Mouse (Mus musculus) erythroblast, embryonic 14.5 days (primary cell): ENCODE data around the gene Supv3l1. TPM values are rescaled to one million over a fixed set of nuclear protein-coding genes. Genes with fewer than 3 reads are reported as not detected.
A peak's percentile ranks its signal among the peaks of the same experiment; 100 is the strongest.
"Not testable (repeated sequence)": the region's sequence is repeated elsewhere in the genome, so short reads cannot be mapped to it uniquely, and the experiment has no call there.

Source experiments
- H3K27me3 ChIP-seq: 2 replicates; pipeline ENCODE4 v1.6.1; 2012; ENCODE audit warnings: inconsistent platforms; ENCODE audit not compliant: control insufficient read depth
- H3K36me3 ChIP-seq: 2 replicates; pipeline ENCODE4 v1.6.1; 2012; ENCODE audit warnings: mild to moderate bottlenecking, inconsistent platforms; ENCODE audit not compliant: control insufficient read depth
- H3K4me1 ChIP-seq: 2 replicates; pipeline ENCODE4 v1.6.1; 2012; ENCODE audit warnings: inconsistent platforms; ENCODE audit not compliant: control insufficient read depth
- H3K4me3 ChIP-seq: replicated peaks from 2 replicates; pipeline ENCODE3; 2012; ENCODE audit warnings: moderate library complexity, mild to moderate bottlenecking, inconsistent platforms
- H3K9me3 ChIP-seq: 2 replicates; pipeline ENCODE4 v1.6.1; 2012; ENCODE audit warnings: low read length, inconsistent platforms, mixed read lengths; ENCODE audit not compliant: control insufficient read depth
- GATA1 ChIP-seq: IDR thresholded peaks from 2 replicates; pipeline ENCODE4 v1.6.1; 2012; ENCODE audit warnings: low read length, inconsistent platforms, mixed read lengths
- TAL1 ChIP-seq: IDR thresholded peaks from 3 replicates; pipeline ENCODE4 v1.6.1; 2012; ENCODE audit warnings: low read length, inconsistent platforms, mixed read lengths
- polyA plus RNA-seq: library from polyadenylated mRNA; stranded (reverse); fragments of >175 nt; gene quantifications from 2 replicates; pipeline ENCODE4 v1.2.3, GENCODE M21; 2012

Gene Supv3l1
- polyA plus RNA-seq, 1 experiment = 1.4 TPM

- TF ChIP-seq GATA1 = no peak
- TF ChIP-seq TAL1 = no peak
- no peaks in the 10 kb centered on the region for H3K9me3 ChIP-seq
- H3K27me3 ChIP-seq = no peaks in the 10 kb centered on the region
Measured at GRCm38 (mm10) chr10:62471105-62471504, 21.6 kb upstream of the Supv3l1 start.

GRCm38 (mm10) chr10:62469736-62470135 is 20.2 kb upstream of the Supv3l1 start:
- no peak for TF ChIP-seq TAL1

More at GRCm38 (mm10) chr10:62471105-62471504, 21.6 kb upstream of the Supv3l1 start:
- Histone ChIP-seq H3K4me1 (peaks cover 2% of the 10 kb centered on the region), H3K4me3 (no peak overlapping the region), H3K36me3 (peaks cover 57% of the 10 kb centered on the region)

DNA sequence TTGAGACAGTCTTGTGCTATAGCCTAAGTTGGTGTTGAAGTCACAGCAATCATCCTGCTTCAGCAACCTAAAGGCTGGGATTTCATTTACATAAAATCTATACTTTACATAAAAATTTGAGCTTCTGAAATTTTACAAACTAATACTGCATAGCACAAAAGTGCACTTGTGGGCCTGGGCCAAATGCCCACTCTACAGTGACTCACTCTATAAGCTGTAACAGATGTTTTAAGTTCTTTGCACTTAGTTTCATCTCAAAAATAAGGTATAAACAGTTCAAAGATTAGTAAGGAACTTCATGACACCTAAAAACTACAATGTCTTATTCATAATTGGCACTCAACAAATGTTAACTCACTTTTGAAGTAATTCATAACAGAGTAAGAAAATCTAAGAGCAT is 11.8 kb upstream of the Supv3l1 start:
- Histone ChIP-seq H3K4me3 (no peak overlapping the region), H3K9me3 (no peaks in the 10 kb centered on the region), H3K36me3 (peaks cover 81% of the 10 kb centered on the region), H3K4me1 (no peaks in the 10 kb centered on the region), H3K27me3 (no peaks in the 10 kb centered on the region)
- TF ChIP-seq GATA1 = no peak
- no peak for TF ChIP-seq TAL1

More at GRCm38 (mm10) chr10:62469736-62470135, 20.2 kb upstream of the Supv3l1 start:
- Histone ChIP-seq H3K27me3 (no peaks in the 10 kb centered on the region), H3K9me3 (no peaks in the 10 kb centered on the region), H3K36me3 (peaks cover 55% of the 10 kb centered on the region), H3K4me3 (no peak overlapping the region), H3K4me1 (peaks cover 2% of the 10 kb centered on the region)

- H3K4me3 ChIP-seq, H3K27me3 ChIP-seq, H3K9me3 ChIP-seq: not testable (repeated sequence)
- peaks cover 49% of the 10 kb centered on the region for H3K36me3 ChIP-seq
- peaks cover 40% of the 10 kb centered on the region for H3K4me1 ChIP-seq
Measured at GRCm38 (mm10) chr10:62452001-62452400, 2.5 kb upstream of the Supv3l1 start.

DNA sequence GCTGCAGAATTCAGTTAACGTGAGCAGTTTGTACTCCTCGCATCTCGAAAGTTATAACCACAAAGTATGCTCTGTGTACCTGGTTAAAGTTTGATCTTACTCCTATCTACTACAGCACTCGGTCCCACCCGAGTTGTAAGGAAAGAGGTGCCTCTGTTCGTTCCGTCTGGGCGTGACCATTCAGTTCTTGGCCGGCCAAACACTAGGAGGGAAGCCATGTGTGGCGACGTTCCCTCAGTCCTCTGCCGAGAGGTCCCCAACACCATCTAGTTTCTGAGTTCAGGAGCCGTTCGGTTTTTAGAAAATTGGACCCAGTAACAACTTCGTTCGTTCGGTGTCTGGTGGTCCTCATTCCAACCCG is 722 bp upstream of the Supv3l1 start:
- Histone ChIP-seq H3K4me3 (peak overlapping the region; percentile 98), H3K36me3 (peaks cover 49% of the 10 kb centered on the region), H3K4me1 (peaks cover 40% of the 10 kb centered on the region), H3K27me3 (no peaks in the 10 kb centered on the region), H3K9me3 (no peaks in the 10 kb centered on the region)
- no peak for TF ChIP-seq TAL1
- no peak for TF ChIP-seq GATA1

DNA sequence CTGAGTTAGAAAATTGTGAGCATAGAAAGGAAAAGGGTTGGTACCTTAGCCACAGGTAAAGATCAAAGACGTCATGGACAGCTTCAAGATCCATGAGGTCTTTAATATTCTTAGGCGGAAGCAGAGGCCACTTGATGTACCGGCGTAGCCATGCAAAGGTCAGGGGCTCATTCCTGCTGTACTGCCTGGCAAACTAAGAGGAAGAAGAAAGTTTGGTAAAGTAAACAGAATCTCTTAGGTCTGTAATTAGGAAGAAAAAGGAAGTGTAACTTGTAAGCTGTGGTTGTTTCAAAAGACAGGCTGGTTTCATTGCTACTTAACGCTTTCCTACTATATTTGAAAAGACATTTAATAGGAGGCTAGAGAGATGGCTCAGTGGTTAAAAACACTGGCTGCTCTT is 19.1 kb downstream of the Supv3l1 start:
- peaks cover 77% of the 10 kb centered on the region for H3K36me3 ChIP-seq
- TF ChIP-seq GATA1 = no peak
- H3K27me3 ChIP-seq = no peaks in the 10 kb centered on the region
- H3K4me3 ChIP-seq = no peak overlapping the region
- no peaks in the 10 kb centered on the region for H3K4me1 ChIP-seq
- no peaks in the 10 kb centered on the region for H3K9me3 ChIP-seq

- no peaks in the 10 kb centered on the region for H3K27me3 ChIP-seq
- H3K4me3 ChIP-seq = no peak overlapping the region
- H3K4me1 ChIP-seq = no peaks in the 10 kb centered on the region
- peaks cover 26% of the 10 kb centered on the region for H3K36me3 ChIP-seq
- no peaks in the 10 kb centered on the region for H3K9me3 ChIP-seq
- TF ChIP-seq TAL1 = no peak
- no peak for TF ChIP-seq GATA1
Measured at GRCm38 (mm10) chr10:62425081-62425871, 24.3 kb downstream of the Supv3l1 start.

DNA sequence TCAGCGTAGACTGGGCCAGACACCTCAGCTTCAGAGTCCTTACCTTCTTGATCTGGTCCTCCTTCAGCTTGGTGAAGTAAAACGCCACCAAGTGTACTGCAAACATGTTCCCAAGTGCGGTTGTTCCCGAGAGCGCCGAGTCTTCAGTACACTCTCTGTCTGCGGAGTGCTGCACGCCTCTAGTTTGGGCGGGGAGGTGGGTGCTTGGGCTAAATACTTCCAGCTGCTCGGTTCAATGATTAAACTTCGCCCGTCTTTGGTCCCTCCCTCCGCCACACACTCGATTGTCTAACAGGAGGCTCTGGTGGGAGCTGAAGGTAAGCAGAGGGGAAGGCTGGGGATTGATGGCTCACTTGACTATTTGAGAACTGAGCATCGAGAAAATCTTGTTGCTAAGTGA is 27.3 kb downstream of the Supv3l1 start, which contains the start of gene Hkdc1:
Hkdc1 (minus strand) TSS at position 237 of the 400 bp plus-strand sequence.
- no peak for TF ChIP-seq GATA1
- no peak for TF ChIP-seq TAL1
- Histone ChIP-seq H3K27me3 (no peaks in the 10 kb centered on the region), H3K36me3 (no peaks in the 10 kb centered on the region), H3K4me1 (no peaks in the 10 kb centered on the region), H3K4me3 (peak within 1 kb of the TSS; percentile 31), H3K9me3 (no peaks in the 10 kb centered on the region)

DNA sequence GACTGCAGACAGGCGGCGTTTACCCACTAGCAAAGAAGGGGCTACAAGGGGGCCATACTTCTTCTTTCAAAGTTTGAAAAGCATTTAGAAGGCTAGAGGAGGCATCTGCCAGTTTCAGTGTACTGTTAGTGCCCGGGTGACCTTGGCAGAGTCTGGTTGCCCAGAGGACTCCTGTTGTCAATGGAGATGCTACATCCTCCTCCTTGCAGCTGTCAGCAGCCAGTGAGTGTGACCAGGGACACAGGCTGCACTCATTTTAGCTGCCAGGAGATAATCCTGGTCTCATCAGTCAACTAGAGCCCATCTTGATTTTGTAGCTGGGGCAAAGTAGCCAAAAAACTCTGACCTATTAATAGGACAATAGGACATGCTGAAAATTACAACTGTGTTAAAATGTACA is 28.4 kb downstream of the Supv3l1 start:
- TF ChIP-seq GATA1 = no peak
- TF ChIP-seq TAL1 = no peak
- no peaks in the 10 kb centered on the region for H3K27me3 ChIP-seq
- H3K36me3 ChIP-seq = no peaks in the 10 kb centered on the region
- H3K4me1 ChIP-seq = no peaks in the 10 kb centered on the region
- H3K4me3 ChIP-seq = no peak overlapping the region
- no peaks in the 10 kb centered on the region for H3K9me3 ChIP-seq

- Histone ChIP-seq H3K4me3 (no peak overlapping the region), H3K27me3 (no peaks in the 10 kb centered on the region), H3K9me3 (no peaks in the 10 kb centered on the region), H3K4me1 (no peaks in the 10 kb centered on the region), H3K36me3 (no peaks in the 10 kb centered on the region)
- TF ChIP-seq TAL1 = no peak
- TF ChIP-seq GATA1 = no peak
Measured at GRCm38 (mm10) chr10:62420399-62420798, 29.1 kb downstream of the Supv3l1 start.
